In the genomic region with DNA sequence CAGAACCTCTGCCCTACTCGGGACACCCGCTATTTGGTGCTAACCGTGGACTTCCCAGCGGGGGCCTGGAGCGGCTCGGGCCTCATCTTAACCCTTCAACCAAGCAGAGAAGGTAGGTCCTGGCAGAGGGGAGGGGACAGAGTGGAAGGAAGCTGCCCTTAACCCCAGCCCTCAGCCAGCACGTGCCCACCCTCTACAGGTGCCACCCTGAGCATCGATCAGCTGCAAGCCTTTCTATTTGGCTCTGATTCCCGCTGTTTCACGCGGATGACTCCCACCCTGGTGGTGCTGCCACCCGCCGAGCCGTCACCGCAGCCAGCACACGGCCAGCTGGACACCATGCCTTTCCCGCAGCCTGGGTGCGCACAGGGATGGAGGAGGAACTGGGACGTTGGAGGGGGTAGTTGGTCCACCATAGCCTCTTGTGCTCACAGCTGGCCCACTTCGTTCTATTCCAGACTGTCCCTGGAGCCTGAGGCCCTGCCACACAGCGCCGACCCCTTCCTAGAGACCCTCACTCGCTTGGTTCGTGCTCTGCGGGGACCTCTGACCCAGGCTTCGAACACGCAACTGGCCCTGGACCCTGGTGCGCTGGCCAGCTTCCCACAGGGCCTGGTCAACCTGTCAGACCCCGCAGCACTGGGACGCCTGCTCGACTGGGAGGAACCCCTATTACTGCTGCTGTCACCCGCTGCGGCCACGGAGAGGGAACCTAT, we compare ENCODE assay signal across 7 mouse cellular contexts. TPM values are rescaled to one million over a fixed set of nuclear protein-coding genes. Genes with fewer than 3 reads are reported as not detected.
DNase-seq lines count a peak whose midpoint lies in the region; ATAC-seq and TF ChIP-seq lines count a peak whose summit lies in the region.

No protein-coding gene starts in this region.

- H3K27ac ChIP-seq in lung, embryonic 16.5 days (ENCODE audit: low read length), result peak overlapping the region; percentile 47
- H3K27ac ChIP-seq in forebrain, embryonic 14.5 days (ENCODE audit: low read depth, low read length), result peak overlapping the region; percentile 80
- H3K27ac ChIP-seq in limb, embryonic 10.5 days, result peak overlapping the region; percentile 84
- H3K27ac ChIP-seq in olfactory bulb, adult 2 months (ENCODE audit: insufficient read depth, low read depth, low read length), result peak overlapping the region; percentile 73

- no peak for TF ChIP-seq CTCF in olfactory bulb, adult 2 months (IDR thresholded peaks at IDR 0.05; ENCODE audit: insufficient read depth, low read depth, low read length)

- H3K27me3 ChIP-seq in lung, embryonic 16.5 days (ENCODE audit: control insufficient read depth, insufficient read depth, low read depth, low read length), result peaks cover 17% of the 10 kb centered on the region
- H3K27me3 ChIP-seq in forebrain, embryonic 14.5 days (replicated peaks; ENCODE audit: control insufficient read depth, insufficient read depth, low read length), result peaks cover 17% of the 10 kb centered on the region
- peaks cover 57% of the 10 kb centered on the region for H3K27me3 ChIP-seq in limb, embryonic 10.5 days (ENCODE audit: low read depth, poor library complexity, severe bottlenecking)

- H3K4me1 ChIP-seq in lung, embryonic 16.5 days (replicated peaks; ENCODE audit: control insufficient read depth, insufficient read depth, low read length), result peaks cover 30% of the 10 kb centered on the region
- peaks cover 12% of the 10 kb centered on the region for H3K4me1 ChIP-seq in forebrain, embryonic 14.5 days (ENCODE audit: control insufficient read depth, insufficient read depth, low read length)
- H3K4me1 ChIP-seq in limb, embryonic 10.5 days, result peaks cover 61% of the 10 kb centered on the region
- H3K4me1 ChIP-seq in olfactory bulb, adult 2 months (ENCODE audit: control insufficient read depth, insufficient read depth, low read length), result peaks cover 45% of the 10 kb centered on the region

- peak overlapping the region; percentile 53 for H3K4me3 ChIP-seq in lung, embryonic 16.5 days (ENCODE audit: low read length)
- H3K4me3 ChIP-seq in forebrain, embryonic 14.5 days (ENCODE audit: low read depth, low read length), result peak overlapping the region; percentile 43
- peak overlapping the region; percentile 71 for H3K4me3 ChIP-seq in limb, embryonic 10.5 days
- peak overlapping the region; percentile 51 for H3K4me3 ChIP-seq in olfactory bulb, adult 2 months (ENCODE audit: insufficient read depth, low read depth, low read length)

- H3K4me2 ChIP-seq in lung, embryonic 16.5 days (ENCODE audit: low read depth, low read length), result peak overlapping the region; percentile 65
- peak overlapping the region; percentile 94 for H3K4me2 ChIP-seq in forebrain, embryonic 14.5 days (ENCODE audit: low read length)

- 39% methylated on average over 34 of the region's 34 CpGs for WGBS in lung, embryonic 16.5 days
- WGBS in forebrain, embryonic 14.5 days, result 48% methylated on average over 34 of the region's 34 CpGs
- 39% methylated on average over 34 of the region's 34 CpGs for WGBS in limb, embryonic 10.5 days
- 32% methylated on average over 34 of the region's 34 CpGs for WGBS in olfactory bulb, adult 2 months

- peak overlapping the region; percentile 63 for H3K9ac ChIP-seq in lung, embryonic 16.5 days (ENCODE audit: low read length)
- peak overlapping the region; percentile 74 for H3K9ac ChIP-seq in forebrain, embryonic 14.5 days (ENCODE audit: low read length)

- DNase-seq in lung, postnatal 36 days, result no peak
- DNase-seq in forebrain, embryonic 14.5 days (ENCODE audit: low spot score), result no peak
- DNase-seq in limb, embryonic 10.5 days (ENCODE audit: low spot score), result no peak
- no peak for DNase-seq in Muller cell, postnatal 12 days (ENCODE audit: inconsistent ontology term)
- no peak for DNase-seq in testis, postnatal 14 days (ENCODE audit: low spot score)

- no peak; the same call in 1 of the 2 replicates for ATAC-seq in lung, embryonic 16.5 days (ENCODE audit: low read depth)
- peak; percentile 7; the same call in 1 of the 2 replicates for ATAC-seq in forebrain, embryonic 14.5 days

- TF ChIP-seq POLR2A in olfactory bulb, adult 2 months (IDR thresholded peaks at IDR 0.05; ENCODE audit: insufficient read depth, low read depth, low read length), result no peak

- no peaks in the 10 kb centered on the region for H3K9me3 ChIP-seq in lung, embryonic 16.5 days (ENCODE audit: control insufficient read depth, low read length)
- no peaks in the 10 kb centered on the region for H3K9me3 ChIP-seq in forebrain, embryonic 14.5 days (replicated peaks; ENCODE audit: control insufficient read depth, low read length)
- H3K9me3 ChIP-seq in limb, embryonic 10.5 days (replicated peaks), result no peaks in the 10 kb centered on the region

- peaks cover 36% of the 10 kb centered on the region for H3K36me3 ChIP-seq in lung, embryonic 16.5 days (ENCODE audit: control insufficient read depth, insufficient read depth, low read length)
- peaks cover 40% of the 10 kb centered on the region for H3K36me3 ChIP-seq in forebrain, embryonic 14.5 days (ENCODE audit: control insufficient read depth, insufficient read depth, low read length)
- peaks cover 54% of the 10 kb centered on the region for H3K36me3 ChIP-seq in limb, embryonic 10.5 days

RNA-seq across cellular contexts. Expression of a gene that starts 1.5 kb away (rescaled TPM):
- 0.13 TPM in 1 of 2 replicates, not detected in the other for polyA plus RNA-seq in lung, embryonic 16.5 days (2015; fragmentation: Nextera tagmentation; extraction: Ambion mirVana)
- polyA plus RNA-seq in forebrain, embryonic 14.5 days (2014; fragmentation: Nextera tagmentation; extraction: Ambion mirVana), result 0.10 TPM in 1 of 2 replicates, not detected in the other
- 0.09 TPM in 1 of 2 replicates, not detected in the other for polyA plus RNA-seq in limb, embryonic 10.5 days (2016; fragmentation: Nextera tagmentation; extraction: Ambion mirVana)
- polyA plus RNA-seq in olfactory bulb, adult 2 months (2012; ENCODE audit: insufficient read depth, insufficient read length, low replicate concordance, missing spikeins), result not detected in 2 replicates

RNA-seq across cellular contexts. Expression of a gene that starts 6.8 kb away (rescaled TPM):
- 1.3 and 2.6 TPM in 2 replicates for polyA plus RNA-seq in lung, embryonic 16.5 days (2015; fragmentation: Nextera tagmentation; extraction: Ambion mirVana)
- 0.30 and 0.31 TPM in 2 replicates for polyA plus RNA-seq in forebrain, embryonic 14.5 days (2014; fragmentation: Nextera tagmentation; extraction: Ambion mirVana)
- polyA plus RNA-seq in limb, embryonic 10.5 days (2016; fragmentation: Nextera tagmentation; extraction: Ambion mirVana), result 0.74 and 0.80 TPM in 2 replicates
- not detected in 2 replicates for polyA plus RNA-seq in olfactory bulb, adult 2 months (2012; ENCODE audit: insufficient read depth, insufficient read length, low replicate concordance, missing spikeins)

RNA-seq across cellular contexts. Expression of a gene that starts 8.1 kb away (rescaled TPM):
- 92.7 and 100 TPM in 2 replicates for polyA plus RNA-seq in lung, embryonic 16.5 days (2015; fragmentation: Nextera tagmentation; extraction: Ambion mirVana)
- 140 and 143 TPM in 2 replicates for polyA plus RNA-seq in forebrain, embryonic 14.5 days (2014; fragmentation: Nextera tagmentation; extraction: Ambion mirVana)
- 168 and 204 TPM in 2 replicates for polyA plus RNA-seq in limb, embryonic 10.5 days (2016; fragmentation: Nextera tagmentation; extraction: Ambion mirVana)
- polyA plus RNA-seq in olfactory bulb, adult 2 months (2012; ENCODE audit: insufficient read depth, insufficient read length, low replicate concordance, missing spikeins), result not detected in 2 replicates

RNA-seq across cellular contexts. Expression of a gene that starts 8.5 kb away (rescaled TPM):
- polyA plus RNA-seq in lung, embryonic 16.5 days (2015; fragmentation: Nextera tagmentation; extraction: Ambion mirVana), result 60.9 and 75.7 TPM in 2 replicates
- polyA plus RNA-seq in forebrain, embryonic 14.5 days (2014; fragmentation: Nextera tagmentation; extraction: Ambion mirVana), result 66.6 and 71.7 TPM in 2 replicates
- 113 and 121 TPM in 2 replicates for polyA plus RNA-seq in limb, embryonic 10.5 days (2016; fragmentation: Nextera tagmentation; extraction: Ambion mirVana)
- polyA plus RNA-seq in olfactory bulb, adult 2 months (2012; ENCODE audit: insufficient read depth, insufficient read length, low replicate concordance, missing spikeins), result not detected in 2 replicates

RNA-seq across cellular contexts. Expression of a gene that starts 20.0 kb away (rescaled TPM):
- 1,799 and 1,972 TPM in 2 replicates for polyA plus RNA-seq in lung, embryonic 16.5 days (2015; fragmentation: Nextera tagmentation; extraction: Ambion mirVana)
- 1,568 and 1,701 TPM in 2 replicates for polyA plus RNA-seq in forebrain, embryonic 14.5 days (2014; fragmentation: Nextera tagmentation; extraction: Ambion mirVana)
- polyA plus RNA-seq in limb, embryonic 10.5 days (2016; fragmentation: Nextera tagmentation; extraction: Ambion mirVana), result 2,414 and 2,486 TPM in 2 replicates
- 801 TPM in 1 of 2 replicates, not detected in the other for polyA plus RNA-seq in olfactory bulb, adult 2 months (2012; ENCODE audit: insufficient read depth, insufficient read length, low replicate concordance, missing spikeins)
